ENCODE assay signal across 13 mouse cellular contexts in the genomic region with DNA sequence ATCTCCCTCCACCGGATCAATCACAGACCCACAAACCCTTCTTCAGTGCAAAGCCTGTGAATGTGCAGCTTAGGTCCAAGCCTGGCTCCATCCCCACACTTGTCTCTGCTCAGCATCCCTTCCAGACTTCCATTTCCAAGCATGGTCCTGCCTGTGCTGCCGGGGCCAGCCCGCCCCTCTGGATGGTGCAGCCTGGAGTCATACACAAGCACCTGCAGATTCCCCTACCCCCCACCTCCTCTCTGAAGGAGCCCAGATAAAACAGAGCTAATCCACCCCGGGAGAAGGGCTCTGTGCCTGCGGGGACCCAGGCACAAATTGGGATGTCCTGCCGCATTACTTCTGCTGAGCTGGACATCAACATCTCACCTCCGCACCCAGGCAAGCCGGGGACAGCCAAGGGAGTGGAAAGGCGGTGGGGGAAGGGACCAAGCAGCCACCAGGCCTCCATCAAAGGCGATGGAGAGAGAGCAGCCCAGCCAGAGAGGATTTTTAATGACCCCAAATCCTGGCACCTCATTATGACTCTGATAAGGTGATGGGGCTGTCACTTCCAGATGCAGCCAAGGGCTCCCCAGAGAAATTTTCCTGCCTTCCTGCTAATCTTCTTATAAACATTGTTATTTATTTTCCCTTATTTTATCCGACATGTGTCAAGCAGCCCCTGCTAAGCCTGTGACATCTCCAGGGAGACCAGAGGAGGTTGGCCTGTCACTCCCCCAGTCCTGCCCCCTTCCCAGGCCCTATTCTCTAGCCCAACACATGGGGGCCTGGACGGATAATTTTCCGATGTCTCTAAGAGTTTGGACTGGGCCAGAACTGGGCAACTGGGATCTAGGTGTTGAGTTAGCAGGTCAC.
DNase-seq lines count a peak whose midpoint lies in the region; ATAC-seq and TF ChIP-seq lines count a peak whose summit lies in the region.
"Had no signal": no experiment of that assay in that cellular context is flagged by ENCODE, and none has a peak within 500 bp of the region (broad histone marks: within the 10 kb centered on the region; RNA-seq: fewer than 3 reads in every experiment).

No protein-coding gene starts in this region.

- no peak overlapping the region for H3K4me3 ChIP-seq in lung, embryonic 15.5 days
- H3K4me3 ChIP-seq in lung, adult 2 months (replicated peaks; ENCODE audit: extremely low read depth, low read depth, low read length), result no peak overlapping the region
- no peak overlapping the region for H3K4me3 ChIP-seq in forebrain, embryonic 12.5 days (replicated peaks)
- H3K4me3 ChIP-seq in hindbrain, embryonic 13.5 days, result no peak overlapping the region
- H3K4me3 ChIP-seq in midbrain, embryonic 15.5 days, result no peak overlapping the region
- H3K4me3 ChIP-seq: limb, embryonic 12.5 days; neural tube, embryonic 12.5 days had no signal

- no peaks in the 10 kb centered on the region for H3K9me3 ChIP-seq in lung, embryonic 15.5 days
- no peaks in the 10 kb centered on the region for H3K9me3 ChIP-seq in forebrain, embryonic 12.5 days
- no peaks in the 10 kb centered on the region for H3K9me3 ChIP-seq in hindbrain, embryonic 13.5 days
- H3K9me3 ChIP-seq in midbrain, embryonic 15.5 days, result no peaks in the 10 kb centered on the region
- H3K9me3 ChIP-seq: limb, embryonic 12.5 days; neural tube, embryonic 12.5 days had no signal

- peak; percentile 63; the same call in 1 of the 2 replicates for ATAC-seq in lung, embryonic 15.5 days (ENCODE audit: borderline replicate concordance, extremely low read depth, low FRiP score, low TSS enrichment)
- ATAC-seq in forebrain, embryonic 12.5 days (ENCODE audit: low FRiP score), result peak; percentile 52
- no peak for ATAC-seq in hindbrain, embryonic 13.5 days (ENCODE audit: low FRiP score)
- ATAC-seq in midbrain, embryonic 15.5 days (replicated peaks), result peak; percentile 74
- ATAC-seq in CD4-positive, CD25-positive, alpha-beta regulatory T cell, adult 4 months, result no peak
- no peak for ATAC-seq in megakaryocyte, adult 5-6 weeks (ENCODE audit: poor library complexity, severe bottlenecking)

- H3K9ac ChIP-seq in lung, embryonic 15.5 days, result no peak overlapping the region
- no peak overlapping the region for H3K9ac ChIP-seq in forebrain, embryonic 12.5 days
- 0 out of 2 replicates have a peak overlapping the region, but pooled peaks have one; percentile 29 for H3K9ac ChIP-seq in hindbrain, embryonic 13.5 days
- no peak overlapping the region for H3K9ac ChIP-seq in midbrain, embryonic 15.5 days
- H3K9ac ChIP-seq: limb, embryonic 12.5 days; neural tube, embryonic 12.5 days had no signal

- H3K27ac ChIP-seq in lung, embryonic 15.5 days, result peak overlapping the region; percentile 46; the same call in 1 of the 2 replicates
- peak overlapping the region; percentile 36; the same call in 1 of the 2 replicates for H3K27ac ChIP-seq in forebrain, embryonic 12.5 days
- peak overlapping the region; percentile 8; the same call in 1 of the 2 replicates for H3K27ac ChIP-seq in hindbrain, embryonic 13.5 days
- peak overlapping the region; percentile 62 for H3K27ac ChIP-seq in midbrain, embryonic 15.5 days
- H3K27ac ChIP-seq: limb, embryonic 12.5 days; macrophage; neural tube, embryonic 12.5 days; stomach, postnatal 0 days had no signal

- H3K36me3 ChIP-seq in lung, embryonic 15.5 days, result no peaks in the 10 kb centered on the region
- H3K36me3 ChIP-seq in forebrain, embryonic 12.5 days (replicated peaks), result no peaks in the 10 kb centered on the region
- H3K36me3 ChIP-seq in hindbrain, embryonic 13.5 days, result no peaks in the 10 kb centered on the region
- H3K36me3 ChIP-seq in midbrain, embryonic 15.5 days (replicated peaks), result no peaks in the 10 kb centered on the region
- H3K36me3 ChIP-seq: limb, embryonic 12.5 days; neural tube, embryonic 12.5 days had no signal

- no peak for DNase-seq in lung, adult 2 months
- DNase-seq: adrenal gland, adult 8-10 months; right cerebral cortex, postnatal 14 days had no signal

- no peak for TF ChIP-seq POLR2A in lung, adult 2 months (IDR thresholded peaks at IDR 0.05; ENCODE audit: borderline replicate concordance, extremely low read depth, low read depth, low read length)

- peaks cover 55% of the 10 kb centered on the region for H3K4me1 ChIP-seq in lung, embryonic 15.5 days
- peaks cover 3% of the 10 kb centered on the region for H3K4me1 ChIP-seq in lung, adult 2 months (ENCODE audit: control insufficient read depth, insufficient read depth, low read length)
- peaks cover 59% of the 10 kb centered on the region for H3K4me1 ChIP-seq in forebrain, embryonic 12.5 days
- peaks cover 39% of the 10 kb centered on the region for H3K4me1 ChIP-seq in hindbrain, embryonic 13.5 days (replicated peaks)
- peaks cover 33% of the 10 kb centered on the region for H3K4me1 ChIP-seq in midbrain, embryonic 15.5 days

- H3K4me2 ChIP-seq in lung, embryonic 15.5 days, result peak overlapping the region; percentile 8; the same call in 1 of the 2 replicates
- H3K4me2 ChIP-seq in forebrain, embryonic 12.5 days, result no peak overlapping the region; the same call in 1 of the 2 replicates
- H3K4me2 ChIP-seq in hindbrain, embryonic 13.5 days, result no peak overlapping the region
- H3K4me2 ChIP-seq in midbrain, embryonic 15.5 days, result no peak overlapping the region
- H3K4me2 ChIP-seq: limb, embryonic 12.5 days; neural tube, embryonic 12.5 days had no signal

- TF ChIP-seq CTCF in lung, adult 2 months (IDR thresholded peaks at IDR 0.05; ENCODE audit: insufficient read depth, low read length), result no peak

- no peaks in the 10 kb centered on the region for H3K27me3 ChIP-seq in lung, embryonic 15.5 days
- H3K27me3 ChIP-seq in forebrain, embryonic 12.5 days, result peaks cover 17% of the 10 kb centered on the region; the same call in 1 of the 2 replicates
- peaks cover 43% of the 10 kb centered on the region for H3K27me3 ChIP-seq in hindbrain, embryonic 13.5 days
- no peaks in the 10 kb centered on the region for H3K27me3 ChIP-seq in midbrain, embryonic 15.5 days (replicated peaks)
- H3K27me3 ChIP-seq: neural tube, embryonic 12.5 days had no signal

- 17% methylated on average over 13 of the region's 13 CpGs for WGBS in lung, embryonic 15.5 days
- WGBS in lung, adult 2 months, result 56% methylated on average over 13 of the region's 13 CpGs
- 5% methylated on average over 13 of the region's 13 CpGs for WGBS in forebrain, embryonic 12.5 days
- WGBS in hindbrain, embryonic 13.5 days, result 14% methylated on average over 13 of the region's 13 CpGs
- WGBS in midbrain, embryonic 15.5 days, result 12% methylated on average over 13 of the region's 13 CpGs

Comparison
In these comparisons a context has a peak if more than half of its experiments do, and no peak if none do; other contexts are left out.
1. ATAC-seq: peak in lung, embryonic 15.5 days (single experiment), forebrain, embryonic 12.5 days (single experiment) and midbrain, embryonic 15.5 days (single experiment); none in hindbrain, embryonic 13.5 days (single experiment), CD4-positive, CD25-positive, alpha-beta regulatory T cell, adult 4 months (single experiment) and megakaryocyte, adult 5-6 weeks (single experiment).
2. H3K27ac ChIP-seq: peak in every context shown above with its lines; median percentile 62 in midbrain, embryonic 15.5 days; 46 in lung, embryonic 15.5 days; 36 in forebrain, embryonic 12.5 days; 8 in hindbrain, embryonic 13.5 days.